Mouse (Mus musculus): ENCODE measurements around the gene St6galnac4.

- TF ChIP-seq GATA1 (IDR thresholded peaks at IDR 0.05; ENCODE audit: borderline replicate concordance, low read length) = no peak
- TF ChIP-seq FLI1 (IDR thresholded peaks at IDR 0.05; ENCODE audit: low read length) = no peak
Measured at GRCm38 (mm10) chr2:32608778-32609435, 22.0 kb downstream of the St6galnac4 start.

All from megakaryocyte, embryonic 14.5 days (primary cell).